Mouse (Mus musculus): ENCODE results near the gene Sbk1.

- TF ChIP-seq HCFC1 (IDR thresholded peaks at IDR 0.05; ENCODE audit: low read depth, low read length) (no peak), TCF12 (IDR thresholded peaks at IDR 0.05; ENCODE audit: low read depth, low read length) (no peak), UBTF (IDR thresholded peaks at IDR 0.05; ENCODE audit: low read depth, low read length) (no peak), CTCF (conservative IDR thresholded peaks at IDR 0.05 in 1 of 2, IDR thresholded peaks at IDR 0.05 in 1 of 2; ENCODE audit: low read depth in 2 of 2, low read length in 2 of 2) (no peak)
Measured at GRCm38 (mm10) chr7:126276297-126276696, 3.9 kb downstream of the Sbk1 start.

All from CH12.LX (cell line).